Mouse (Mus musculus) gastrocnemius, adult 2 months (tissue): ENCODE data around the gene Trim2. TPM values are rescaled to one million over a fixed set of nuclear protein-coding genes. Genes with fewer than 3 reads are reported as not detected.

ENCODE experiments used
- DNase-seq: peaks from one replicate; pipeline ENCODE4 v3.0.0; 2022
- H3K27ac ChIP-seq: fragments of 200-600 bp; 2 replicates; pipeline ENCODE4 v1.8.1; 2022; ENCODE audit warnings: mild to moderate bottlenecking
- H3K4me3 ChIP-seq: fragments of 200-600 bp; 2 replicates; pipeline ENCODE4 v1.8.1; 2022; ENCODE audit warnings: mild to moderate bottlenecking, moderate library complexity
- CTCF ChIP-seq: fragments of 200-600 bp; IDR thresholded peaks from 2 replicates; pipeline ENCODE4 v1.8.1; 2022; ENCODE audit warnings: antibody characterized with exemption, mild to moderate bottlenecking, moderate library complexity
- intact Hi-C: fragments of 180-260 bp; cut with DNase I; formaldehyde crosslinking; loops from one replicate; pipeline ENCODE4 v1.15.1; 2025
- total RNA-seq, 2 experiments: library from RNA; stranded (reverse); gene quantifications; 2 replicates each; pipeline ENCODE4 v1.2.3; 2021

Trim2 gene
- total RNA-seq, 2 experiments from 2014 or later: 1.2 to 2.0 TPM

- peak; percentile 52 for DNase-seq
- H3K4me3 ChIP-seq: no peak overlapping the region
- H3K27ac ChIP-seq: no peak overlapping the region
- peak; percentile 88 for TF ChIP-seq CTCF
- intact Hi-C loops: loop anchor here (1.0 to 5.0 kb wide), 2 partner anchors 56 to 138 kb away; no protein-coding TSS in a partner anchor
Measured at GRCm38 (mm10) chr3:84313003-84313800, 6.5 kb upstream of the Trim2 start.

- TF ChIP-seq CTCF: no peak
Measured at GRCm38 (mm10) chr3:84312326-84312725, 5.6 kb upstream of the Trim2 start.

GRCm38 (mm10) chr3:84307516-84307915 lies 839 bp upstream of the Trim2 start:
- TF ChIP-seq CTCF: no peak
- no peak overlapping the region for H3K4me3 ChIP-seq
- no peak overlapping the region for H3K27ac ChIP-seq
- intact Hi-C loops: no loop called here
- peak; percentile 65 for DNase-seq

More at GRCm38 (mm10) chr3:84312326-84312725, 5.6 kb upstream of the Trim2 start:
- H3K4me3 ChIP-seq: no peak overlapping the region
- no peak for DNase-seq
- intact Hi-C loops: loop anchor here (5.0 kb wide), 1 partner anchor 55 kb away; no protein-coding TSS in a partner anchor
- no peak overlapping the region for H3K27ac ChIP-seq

GRCm38 (mm10) chr3:84305722-84306510 lies 761 bp downstream of the Trim2 start:
- intact Hi-C loops: no loop called here
- no peak overlapping the region for H3K27ac ChIP-seq
- TF ChIP-seq CTCF: no peak
- DNase-seq: no peak
- no peak overlapping the region for H3K4me3 ChIP-seq

GRCm38 (mm10) chr3:84305010-84305692 lies 1.5 kb downstream of the Trim2 start:
- TF ChIP-seq CTCF: no peak
- DNase-seq: peak; percentile 40
- intact Hi-C loops: no loop called here

GRCm38 (mm10) chr3:84304339-84305009 lies 2.2 kb downstream of the Trim2 start:
- DNase-seq: peak; percentile 55
- intact Hi-C loops: no loop called here
- Histone ChIP-seq H3K27ac (no peak overlapping the region), H3K4me3 (peak overlapping the region; percentile 71)
- peak; percentile 44 for TF ChIP-seq CTCF

More at GRCm38 (mm10) chr3:84305010-84305692, 1.5 kb downstream of the Trim2 start:
- peak overlapping the region; percentile 71 for H3K4me3 ChIP-seq
- no peak overlapping the region for H3K27ac ChIP-seq

- intact Hi-C loops: no loop called here
- Histone ChIP-seq H3K4me3 (no peak overlapping the region), H3K27ac (no peak overlapping the region)
- DNase-seq: no peak
- TF ChIP-seq CTCF: no peak
Measured at GRCm38 (mm10) chr3:84303395-84303949, 3.2 kb downstream of the Trim2 start.

- Histone ChIP-seq H3K4me3 (no peak overlapping the region), H3K27ac (no peak overlapping the region)
- TF ChIP-seq CTCF: peak; percentile 31; the same call in 1 of the 2 replicates
- DNase-seq: no peak
- intact Hi-C loops: no loop called here
Measured at GRCm38 (mm10) chr3:84302273-84302672, 4.4 kb downstream of the Trim2 start.

GRCm38 (mm10) chr3:84301674-84302073 lies 5.0 kb downstream of the Trim2 start:
- Histone ChIP-seq H3K27ac (no peak overlapping the region), H3K4me3 (no peak overlapping the region)
- intact Hi-C loops: no loop called here
- TF ChIP-seq CTCF: no peak
- no peak for DNase-seq

GRCm38 (mm10) chr3:84298186-84298585 lies 8.5 kb downstream of the Trim2 start:
- no peak for TF ChIP-seq CTCF
- Histone ChIP-seq H3K27ac (no peak overlapping the region), H3K4me3 (no peak overlapping the region)
- DNase-seq: no peak
- intact Hi-C loops: no loop called here

GRCm38 (mm10) chr3:84296676-84297075 lies 10.0 kb downstream of the Trim2 start:
- no peak for TF ChIP-seq CTCF
- H3K27ac ChIP-seq: no peak overlapping the region
- DNase-seq: no peak
- intact Hi-C loops: no loop called here
- H3K4me3 ChIP-seq: no peak overlapping the region

- Histone ChIP-seq H3K27ac (no peak overlapping the region), H3K4me3 (no peak overlapping the region)
- no peak for TF ChIP-seq CTCF
- no peak for DNase-seq
- intact Hi-C loops: no loop called here
Measured at GRCm38 (mm10) chr3:84294734-84295133, 11.9 kb downstream of the Trim2 start.
